ENCODE assay signal across 8 mouse cellular contexts in genomic region chr12:9029506-9029887, GRCm38 (mm10). TPM values are rescaled to one million over a fixed set of nuclear protein-coding genes. Genes with fewer than 3 reads are reported as not detected.
A peak's percentile ranks its signal among the peaks of the same experiment; 100 is the strongest.
DNase-seq lines count a peak whose midpoint lies in the region; ATAC-seq lines count a peak whose summit lies in the region.

No protein-coding gene starts in this region.

- H3K27me3 ChIP-seq in heart, embryonic 13.5 days (replicated peaks): no peaks in the 10 kb centered on the region
- H3K27me3 ChIP-seq in hindbrain, embryonic 14.5 days (ENCODE audit: control insufficient read depth, insufficient read depth, low read length): no peaks in the 10 kb centered on the region
- H3K27me3 ChIP-seq in midbrain, embryonic 11.5 days (ENCODE audit: control insufficient read depth, insufficient read depth, low read length): no peaks in the 10 kb centered on the region

- H3K27ac ChIP-seq in heart, embryonic 13.5 days (replicated peaks): peak overlapping the region; percentile 98
- peak overlapping the region; percentile 97 for H3K27ac ChIP-seq in hindbrain, embryonic 14.5 days
- peak overlapping the region; percentile 97 for H3K27ac ChIP-seq in midbrain, embryonic 11.5 days (ENCODE audit: low read depth, low read length)

- peaks cover 4% of the 10 kb centered on the region; the same call in 1 of the 2 replicates for H3K36me3 ChIP-seq in heart, embryonic 13.5 days
- peaks cover 24% of the 10 kb centered on the region for H3K36me3 ChIP-seq in hindbrain, embryonic 14.5 days (replicated peaks; ENCODE audit: control insufficient read depth, insufficient read depth)
- no peaks in the 10 kb centered on the region for H3K36me3 ChIP-seq in midbrain, embryonic 11.5 days (ENCODE audit: control insufficient read depth, insufficient read depth, low read length)

- DNase-seq in heart, postnatal 36 days: no peak
- DNase-seq in MEL-GATA-1-ER (ENCODE audit: extremely low read depth, low read depth): peak; percentile 21
- DNase-seq in hindbrain, embryonic 14.5 days (ENCODE audit: low spot score): peak; percentile 25
- DNase-seq in midbrain, embryonic 11.5 days (ENCODE audit: low spot score, missing footprints): no peak
- DNase-seq in gastrocnemius, postnatal 25 days: no peak
- no peak for DNase-seq in urinary bladder, postnatal 10 days (ENCODE audit: low spot score)
- DNase-seq in gastrocnemius, postnatal 36 days: no peak

- peak overlapping the region; percentile 70 for H3K4me2 ChIP-seq in heart, embryonic 13.5 days
- peak overlapping the region; percentile 79 for H3K4me2 ChIP-seq in hindbrain, embryonic 14.5 days (replicated peaks)
- peak overlapping the region; percentile 64 for H3K4me2 ChIP-seq in midbrain, embryonic 11.5 days

- WGBS in heart, embryonic 13.5 days: 29% methylated on average over 4 of the region's 4 CpGs
- WGBS in hindbrain, embryonic 14.5 days: 58% methylated on average over 4 of the region's 4 CpGs
- 65% methylated on average over 4 of the region's 4 CpGs for WGBS in midbrain, embryonic 11.5 days

- no peaks in the 10 kb centered on the region for H3K9me3 ChIP-seq in heart, embryonic 13.5 days
- H3K9me3 ChIP-seq in hindbrain, embryonic 14.5 days (ENCODE audit: control insufficient read depth, low read length): no peaks in the 10 kb centered on the region
- no peaks in the 10 kb centered on the region for H3K9me3 ChIP-seq in midbrain, embryonic 11.5 days (ENCODE audit: control insufficient read depth, low read length)

- intact Hi-C loops in heart, postnatal 36 days (cut with DNase I): loop anchor here (10.0 kb wide), 1 partner anchor 715 kb away; the partner anchor contains the start of gene Hs1bp3
- intact Hi-C loops in gastrocnemius, postnatal 36 days (cut with DNase I): no loop called here

- peaks cover 13% of the 10 kb centered on the region; the same call in 1 of the 2 replicates for H3K4me1 ChIP-seq in heart, embryonic 13.5 days
- peaks cover 6% of the 10 kb centered on the region for H3K4me1 ChIP-seq in hindbrain, embryonic 14.5 days (replicated peaks; ENCODE audit: control insufficient read depth, insufficient read depth, low read length)
- no peaks in the 10 kb centered on the region for H3K4me1 ChIP-seq in midbrain, embryonic 11.5 days (ENCODE audit: control insufficient read depth, insufficient read depth, low read length)

- peak; percentile 16; the same call in 1 of the 2 replicates for ATAC-seq in heart, embryonic 13.5 days (ENCODE audit: extremely low read depth, insufficient number of reproducible peaks, low FRiP score, low TSS enrichment)
- peak; percentile 39 for ATAC-seq in hindbrain, embryonic 14.5 days (ENCODE audit: low FRiP score)
- peak; percentile 59 for ATAC-seq in midbrain, embryonic 11.5 days (ENCODE audit: low FRiP score)

- H3K9ac ChIP-seq in heart, embryonic 13.5 days: peak overlapping the region; percentile 93
- H3K9ac ChIP-seq in hindbrain, embryonic 14.5 days: peak overlapping the region; percentile 82; the same call in 1 of the 2 replicates
- peak overlapping the region; percentile 95 for H3K9ac ChIP-seq in midbrain, embryonic 11.5 days (ENCODE audit: low read length)

- peak overlapping the region; percentile 71 for H3K4me3 ChIP-seq in heart, embryonic 13.5 days
- H3K4me3 ChIP-seq in hindbrain, embryonic 14.5 days (replicated peaks; ENCODE audit: low read length): peak overlapping the region; percentile 67
- peak overlapping the region; percentile 61 for H3K4me3 ChIP-seq in midbrain, embryonic 11.5 days (ENCODE audit: low read depth, low read length)

RNA-seq across cellular contexts. Expression of gene Ttc32, which starts 0.3 kb away (rescaled TPM):
- 14.9 and 15.3 TPM in 2 replicates for polyA plus RNA-seq in heart, embryonic 13.5 days (2015; fragmentation: Nextera tagmentation; extraction: Ambion mirVana)
- 10 to 100 TPM; 25.5 to 28.5 TPM for total RNA-seq in heart, postnatal 36 days (2021)
- polyA plus RNA-seq in hindbrain, embryonic 14.5 days (2014; fragmentation: Nextera tagmentation; extraction: Ambion mirVana): 7.2 and 8.2 TPM in 2 replicates
- 24.0 and 26.2 TPM in 2 replicates for polyA plus RNA-seq in midbrain, embryonic 11.5 days (2014; fragmentation: Nextera tagmentation; extraction: Ambion mirVana)
- total RNA-seq in gastrocnemius, postnatal 25 days (2021): 10 to 100 TPM; 16.5 to 19.8 TPM
- total RNA-seq in gastrocnemius, postnatal 36 days (2021): 10 to 100 TPM; 17.5 to 23.0 TPM

RNA-seq across cellular contexts. Expression of gene Wdr35, which starts 55.8 kb away (rescaled TPM):
- polyA plus RNA-seq in heart, embryonic 13.5 days (2015; fragmentation: Nextera tagmentation; extraction: Ambion mirVana): 12.1 and 13.2 TPM in 2 replicates
- 10 to 100 TPM; 11.2 to 13.0 TPM for total RNA-seq in heart, postnatal 36 days (2021)
- polyA plus RNA-seq in hindbrain, embryonic 14.5 days (2014; fragmentation: Nextera tagmentation; extraction: Ambion mirVana): 22.4 and 26.1 TPM in 2 replicates
- polyA plus RNA-seq in midbrain, embryonic 11.5 days (2014; fragmentation: Nextera tagmentation; extraction: Ambion mirVana): 23.3 and 25.7 TPM in 2 replicates
- 1 to 10 TPM; 9.2 to 9.7 TPM for total RNA-seq in gastrocnemius, postnatal 25 days (2021)
- 10 to 100 TPM in 1 of 2 experiments, 1 to 10 TPM in 1; 9.3 to 10.6 TPM for total RNA-seq in gastrocnemius, postnatal 36 days (2021)

Comparison
In these comparisons a context has a peak if more than half of its experiments do, and no peak if none do; other contexts are left out.
1. DNase-seq: peak in MEL-GATA-1-ER (single experiment) and hindbrain, embryonic 14.5 days (single experiment); none in heart, postnatal 36 days (0 of 2), midbrain, embryonic 11.5 days (single experiment), gastrocnemius, postnatal 25 days (single experiment), urinary bladder, postnatal 10 days (single experiment) and gastrocnemius, postnatal 36 days (0 of 2).
2. Peak in every context shown above with its lines, with median percentiles within 50 percentile points of each other: ATAC-seq, H3K27ac ChIP-seq, H3K4me2 ChIP-seq, H3K4me3 ChIP-seq and H3K9ac ChIP-seq.